Mouse (Mus musculus) myocyte (in vitro differentiated cells): ENCODE measurements around the gene 4930467E23Rik. TPM values are rescaled to one million over a fixed set of nuclear protein-coding genes. Genes with fewer than 3 reads are reported as not detected.
"Not testable (repeated sequence)": the region's sequence is repeated elsewhere in the genome, so short reads cannot be mapped to it uniquely, and the experiment has no call there.

Source experiments
- H3K27me3 ChIP-seq: one replicate; pipeline ENCODE4 v1.6.1; 2011; ENCODE audit not compliant: control insufficient read depth, insufficient read depth, insufficient read length
- H3K36me3 ChIP-seq: one replicate; pipeline ENCODE4 v1.6.1; 2011; ENCODE audit not compliant: control insufficient read depth, insufficient read depth
- H3K4me2 ChIP-seq: one replicate; pipeline ENCODE4 v1.6.1; 2011; ENCODE audit warnings: low read depth, control low read depth
- H3K4me3 ChIP-seq: one replicate; pipeline ENCODE4 v1.5.1; 2011; ENCODE audit warnings: mild to moderate bottlenecking, control low read depth, moderate library complexity
- H3K79me2 ChIP-seq: one replicate; pipeline ENCODE4 v1.6.1; 2011; ENCODE audit not compliant: control insufficient read depth, insufficient read depth
- H3ac ChIP-seq: one replicate; pipeline ENCODE4 v1.6.1; 2011; ENCODE audit not compliant: control insufficient read depth, insufficient read length
- polyA plus RNA-seq: library from polyadenylated mRNA; unstranded; fragments of >200 nt; fragmentation: generic; extraction: Trizol; gene quantifications from one replicate; pipeline ENCODE4 v1.2.1, GENCODE M21; 2012; ENCODE audit warnings: missing spikeins

The 4930467E23Rik gene
- polyA plus RNA-seq, 1 experiment = not detected

DNA sequence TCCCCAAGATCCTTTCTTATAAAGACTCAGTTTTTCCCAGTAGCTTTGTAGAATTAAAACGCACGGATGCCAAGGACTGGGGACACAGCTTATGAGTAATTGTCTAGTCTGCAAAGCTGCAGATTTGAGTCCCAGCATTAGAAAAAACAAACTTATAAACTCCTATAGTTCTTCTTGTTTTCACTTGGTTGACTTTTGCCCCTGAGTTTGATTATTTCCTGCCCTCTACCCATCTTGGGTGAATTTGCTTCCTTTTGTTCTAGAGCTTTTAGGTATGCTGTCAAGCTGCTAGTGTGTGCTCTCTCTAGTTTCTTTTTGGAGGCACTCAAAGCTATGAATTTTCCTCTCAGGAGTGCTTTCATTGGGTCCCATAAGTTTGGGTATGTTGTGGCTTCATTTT lies 14.9 kb upstream of the 4930467E23Rik start:
- not testable (repeated sequence) for H3K27me3 ChIP-seq, H3K36me3 ChIP-seq, H3ac ChIP-seq, H3K4me2 ChIP-seq, H3K4me3 ChIP-seq, H3K79me2 ChIP-seq

DNA sequence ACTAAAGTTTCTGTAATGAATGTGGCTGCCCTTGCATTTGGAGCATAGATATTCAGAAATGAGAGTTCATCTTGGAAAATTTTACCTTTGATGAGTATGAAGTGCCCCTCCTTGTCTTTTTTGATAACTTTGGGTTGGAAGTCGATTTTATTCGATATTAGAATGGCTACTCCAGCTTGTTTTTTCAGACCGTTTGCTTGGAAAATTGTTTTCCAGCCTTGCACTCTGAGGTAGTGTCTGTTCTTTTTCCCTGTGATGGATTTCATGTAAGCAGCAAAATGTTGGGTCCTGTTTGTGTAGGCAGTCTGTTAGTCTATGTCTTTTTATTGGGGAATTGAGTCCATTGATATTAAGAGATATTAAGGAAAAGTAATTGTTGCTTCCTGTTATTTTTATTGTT lies 14.1 kb upstream of the 4930467E23Rik start:
- not testable (repeated sequence) for H3ac ChIP-seq, H3K79me2 ChIP-seq, H3K27me3 ChIP-seq

DNA sequence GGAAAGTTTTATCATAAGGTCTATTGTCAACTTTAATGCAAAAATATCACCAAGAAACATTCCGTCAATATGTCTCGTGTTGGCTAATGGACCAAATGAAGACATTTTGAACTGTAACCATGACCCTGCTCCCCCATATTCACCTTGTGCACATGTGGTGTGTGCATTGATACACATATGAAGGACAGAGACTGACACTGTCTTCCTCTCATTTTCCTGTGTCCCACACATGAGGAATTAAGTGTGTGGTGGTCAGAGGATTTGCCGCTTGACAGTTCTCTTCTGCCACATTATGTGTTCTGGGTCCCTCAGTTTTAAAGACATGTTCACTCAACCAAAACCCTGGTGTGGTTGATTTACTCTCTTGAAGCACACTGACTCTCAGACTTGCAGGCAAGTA lies 11.5 kb upstream of the 4930467E23Rik start:
- H3K27me3 ChIP-seq, H3K4me2 ChIP-seq, H3K79me2 ChIP-seq, H3ac ChIP-seq, H3K36me3 ChIP-seq, H3K4me3 ChIP-seq: not testable (repeated sequence)

More for the DNA sequence above, 14.1 kb upstream of the 4930467E23Rik start:
- not testable (repeated sequence) for H3K4me2 ChIP-seq, H3K36me3 ChIP-seq, H3K4me3 ChIP-seq

DNA sequence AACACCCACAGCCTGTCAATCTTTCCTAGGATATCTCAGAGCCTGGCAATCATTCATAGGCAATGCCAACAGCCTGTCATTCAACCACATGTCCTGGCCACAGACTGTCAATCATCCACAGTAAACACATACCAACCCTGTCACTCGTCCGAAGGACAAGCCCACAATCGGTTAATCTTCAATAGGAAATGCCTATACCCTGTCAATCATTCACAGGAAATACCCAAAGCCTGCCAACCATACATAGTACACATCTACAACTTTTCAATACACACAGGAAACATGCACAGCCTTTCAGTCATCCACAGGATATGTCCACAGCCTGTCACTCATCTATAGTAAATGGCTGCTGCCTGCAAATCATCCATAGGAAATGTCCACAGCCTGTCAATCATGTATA lies 9.9 kb upstream of the 4930467E23Rik start:
- not testable (repeated sequence) for H3K36me3 ChIP-seq, H3ac ChIP-seq, H3K4me3 ChIP-seq, H3K27me3 ChIP-seq, H3K4me2 ChIP-seq, H3K79me2 ChIP-seq

DNA sequence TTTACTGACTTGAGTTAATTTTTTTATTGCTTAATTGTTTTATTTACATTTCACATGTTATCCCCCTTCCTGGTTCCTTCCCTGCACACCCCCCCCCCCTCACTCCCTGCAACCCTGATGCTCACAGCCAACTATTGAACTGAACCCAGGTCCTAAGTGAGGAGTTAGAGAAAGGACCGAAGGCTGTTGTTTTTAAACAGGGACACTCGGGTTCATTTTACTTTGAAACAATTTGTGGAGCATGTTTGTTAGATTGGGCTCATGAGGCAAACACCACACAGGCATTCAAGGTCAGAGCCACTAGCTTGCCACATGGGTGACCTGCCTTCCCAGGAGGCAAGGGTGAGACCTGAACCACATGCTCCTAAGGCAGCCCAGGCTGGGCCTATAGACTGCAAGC lies 4.5 kb upstream of the 4930467E23Rik start:
- not testable (repeated sequence) for H3K4me3 ChIP-seq, H3K27me3 ChIP-seq, H3K4me2 ChIP-seq, H3ac ChIP-seq, H3K36me3 ChIP-seq, H3K79me2 ChIP-seq

DNA sequence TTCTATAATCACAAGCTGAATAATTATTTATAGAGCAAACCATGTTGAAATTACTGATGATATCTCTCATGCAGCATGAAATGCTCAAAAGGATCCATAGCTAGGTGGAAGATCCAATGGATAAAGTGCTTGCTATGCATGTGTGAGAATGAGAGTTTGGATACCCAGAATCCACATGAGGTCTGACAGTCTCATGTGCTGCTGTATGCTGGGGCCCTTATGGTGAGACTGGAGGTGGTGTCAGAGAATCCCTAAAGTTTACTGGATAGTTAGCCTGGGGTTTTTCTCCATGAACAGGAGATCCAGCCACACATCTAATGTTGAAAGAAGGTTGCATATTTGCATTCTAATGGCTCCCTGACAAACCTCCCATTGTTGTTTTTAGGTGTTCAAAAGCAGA lies 22.4 kb downstream of the 4930467E23Rik start:
- not testable (repeated sequence) for H3K4me2 ChIP-seq, H3ac ChIP-seq

DNA sequence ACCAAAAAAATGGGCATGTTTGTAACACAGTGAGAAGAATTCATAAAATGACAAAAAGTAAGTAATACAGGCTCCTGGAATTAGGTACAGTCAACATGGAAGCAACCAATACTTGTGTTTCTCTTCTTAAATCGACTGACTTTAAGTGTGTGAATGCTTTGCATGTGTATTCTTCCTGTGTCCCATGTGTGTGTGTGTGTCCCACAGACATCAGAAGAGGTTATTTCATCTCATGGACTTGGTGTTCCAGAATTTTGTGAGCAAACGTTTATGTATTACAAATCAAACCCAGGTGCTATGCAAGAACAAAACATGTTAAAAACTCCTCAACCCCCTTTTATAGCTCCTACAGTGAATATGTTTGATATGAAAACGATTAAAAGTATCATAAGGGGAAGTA lies 24.8 kb downstream of the 4930467E23Rik start:
- H3K27me3 ChIP-seq, H3K4me2 ChIP-seq, H3K4me3 ChIP-seq, H3K79me2 ChIP-seq, H3ac ChIP-seq, H3K36me3 ChIP-seq: not testable (repeated sequence)

More for the DNA sequence above, 22.4 kb downstream of the 4930467E23Rik start:
- H3K27me3 ChIP-seq, H3K79me2 ChIP-seq, H3K36me3 ChIP-seq, H3K4me3 ChIP-seq: not testable (repeated sequence)

DNA sequence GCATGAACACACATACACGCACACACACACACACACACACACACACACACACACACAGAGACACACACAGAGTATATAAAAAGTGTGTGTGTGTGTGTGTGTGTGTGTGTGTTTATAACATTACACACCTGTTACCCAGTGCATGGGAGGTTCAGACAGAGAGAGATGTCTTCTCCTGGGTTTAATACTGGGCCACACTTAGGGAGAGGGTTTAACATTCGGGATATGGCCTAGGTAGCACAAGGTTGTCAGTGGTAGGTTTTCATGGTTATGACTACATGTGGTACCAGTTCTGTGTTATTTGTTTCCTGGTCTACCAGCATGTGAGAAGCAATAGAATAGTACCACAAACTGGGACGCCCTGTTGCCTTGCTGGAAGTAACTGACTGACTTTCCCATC lies 25.6 kb downstream of the 4930467E23Rik start:
- not testable (repeated sequence) for H3K27me3 ChIP-seq, H3ac ChIP-seq, H3K36me3 ChIP-seq, H3K4me2 ChIP-seq, H3K79me2 ChIP-seq, H3K4me3 ChIP-seq

DNA sequence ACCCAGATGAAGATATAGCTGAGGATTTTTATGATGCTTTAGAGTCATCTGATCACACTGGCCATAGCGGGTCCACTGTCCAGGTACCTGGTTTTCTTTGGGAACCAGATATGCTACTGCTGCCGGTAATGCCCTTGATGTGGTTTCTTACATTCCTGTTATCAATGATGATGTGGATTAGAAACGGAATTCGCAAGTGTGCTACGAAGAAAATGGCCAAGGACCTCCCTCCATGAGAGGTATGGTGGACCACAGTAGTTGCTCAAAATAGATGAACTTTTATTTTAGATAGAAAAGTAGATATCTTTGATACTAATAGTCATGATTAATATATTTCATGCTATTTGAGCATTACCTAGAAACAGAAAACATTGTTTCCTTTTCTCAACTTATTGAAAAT lies 32.3 kb downstream of the 4930467E23Rik start:
- not testable (repeated sequence) for H3ac ChIP-seq, H3K4me2 ChIP-seq, H3K79me2 ChIP-seq, H3K4me3 ChIP-seq, H3K27me3 ChIP-seq, H3K36me3 ChIP-seq

DNA sequence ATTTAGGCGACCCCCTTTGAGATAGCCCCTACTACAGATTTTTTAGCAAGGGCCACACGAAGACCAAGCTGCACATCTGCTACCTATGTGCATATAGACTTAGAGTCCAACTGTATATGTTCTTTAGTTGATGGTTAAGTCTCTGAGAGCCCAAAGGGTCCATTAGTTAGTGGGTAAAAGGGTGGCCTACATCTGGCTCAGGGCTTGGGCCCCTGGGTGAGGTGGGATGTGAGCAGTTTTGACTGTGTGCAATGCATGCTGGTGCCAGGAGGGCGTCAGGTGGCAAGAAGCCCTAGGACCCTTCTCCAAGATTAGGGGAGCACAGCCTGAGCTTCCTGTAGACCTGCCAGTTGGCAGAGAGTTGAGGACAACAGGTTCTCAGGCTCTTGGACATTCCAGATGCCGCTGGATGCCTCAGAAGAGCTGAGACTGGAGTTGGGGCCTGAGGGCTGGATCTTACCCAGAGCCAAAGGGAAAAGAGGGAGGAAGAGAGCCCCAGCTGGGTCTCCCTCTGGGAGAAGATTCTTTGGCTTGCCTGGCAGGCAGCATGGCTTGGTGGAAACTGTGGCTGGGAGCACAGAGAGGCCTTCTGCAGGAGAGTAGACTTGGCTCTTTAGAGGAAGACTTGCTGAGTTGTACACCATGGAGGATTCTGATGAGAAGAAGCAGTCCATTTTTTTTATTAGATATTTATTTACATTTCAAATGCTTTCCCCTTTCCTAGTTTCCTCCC lies 33.6 kb downstream of the 4930467E23Rik start:
- H3K79me2 ChIP-seq, H3K27me3 ChIP-seq, H3K4me2 ChIP-seq, H3K36me3 ChIP-seq, H3K4me3 ChIP-seq, H3ac ChIP-seq: not testable (repeated sequence)

DNA sequence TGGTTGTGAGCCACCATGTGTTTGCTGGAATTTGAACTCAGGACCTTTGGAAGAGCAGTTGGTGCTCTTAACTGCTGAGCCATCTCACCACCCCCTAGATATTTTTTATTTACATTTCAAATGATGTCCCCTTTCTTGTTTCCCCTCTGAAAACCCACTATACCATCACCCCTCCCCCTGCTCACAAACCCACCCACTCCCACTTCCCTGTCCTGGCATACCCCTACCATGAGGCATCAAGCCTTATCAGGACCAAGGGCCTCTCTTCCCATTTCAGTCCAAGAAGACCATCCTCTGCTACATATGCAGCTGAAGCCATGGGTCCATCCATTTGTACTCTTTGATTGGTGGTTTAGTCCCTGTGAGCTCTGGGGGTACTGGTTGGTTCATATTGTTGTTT lies 36.2 kb downstream of the 4930467E23Rik start:
- H3K27me3 ChIP-seq, H3K4me3 ChIP-seq, H3K4me2 ChIP-seq, H3K36me3 ChIP-seq, H3K79me2 ChIP-seq, H3ac ChIP-seq: not testable (repeated sequence)

DNA sequence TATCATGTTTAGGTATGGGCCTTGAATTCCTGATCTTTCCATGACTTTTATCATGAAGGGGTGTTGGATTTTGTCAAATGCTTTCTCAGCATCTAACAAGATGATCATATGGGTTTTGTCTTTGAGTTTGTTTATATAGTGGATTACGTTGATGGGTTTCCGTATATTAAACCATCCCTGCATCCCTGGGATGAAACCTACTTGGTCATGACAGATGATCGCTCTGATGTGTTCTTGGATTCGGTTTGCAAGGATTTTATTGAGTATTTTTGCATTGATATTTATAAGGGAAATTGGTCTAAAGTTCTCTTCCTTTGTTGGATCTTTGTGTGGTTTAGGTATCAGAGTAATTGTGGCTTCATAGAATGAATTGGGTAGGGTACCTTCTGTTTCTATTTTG lies 44.1 kb downstream of the 4930467E23Rik start:
- not testable (repeated sequence) for H3K4me2 ChIP-seq, H3ac ChIP-seq, H3K4me3 ChIP-seq, H3K36me3 ChIP-seq, H3K79me2 ChIP-seq, H3K27me3 ChIP-seq

DNA sequence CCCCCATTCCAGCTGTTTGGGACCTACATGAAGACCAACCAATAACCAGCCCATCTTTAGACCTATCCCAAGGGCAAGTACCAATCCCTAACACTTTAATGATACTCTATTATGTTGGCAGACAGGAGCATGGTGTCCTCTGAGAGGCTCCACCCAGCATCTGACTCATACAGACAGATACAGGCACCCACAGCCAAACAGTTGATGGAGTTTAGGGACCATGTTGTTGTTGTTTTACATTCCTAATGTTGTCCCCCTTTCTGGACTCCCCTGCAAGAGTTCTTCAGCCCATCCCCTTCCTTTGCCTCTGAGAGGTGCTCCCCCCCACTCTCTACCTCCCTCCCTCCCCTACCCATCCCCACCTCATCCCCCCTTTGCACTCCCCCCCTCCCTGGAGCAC lies 46.9 kb downstream of the 4930467E23Rik start:
- not testable (repeated sequence) for H3K4me3 ChIP-seq, H3K27me3 ChIP-seq, H3K79me2 ChIP-seq, H3ac ChIP-seq, H3K36me3 ChIP-seq, H3K4me2 ChIP-seq
